Mouse (Mus musculus): ENCODE measurements at regions not wholly inside any gene's neighbourhood (a gene's known extent, or its start where the extent isn't known, plus 50 kb on each side); places are given as distances from the start of the nearest gene placed in this dataset.

GRCm38 (mm10) chr4:26273754-26274153 lies 72.9 kb downstream of the Manea start:
- no peak for DNase-seq

GRCm38 (mm10) chr4:26259230-26260029 lies 87.3 kb downstream of the Manea start:
- DNase-seq = no peak

GRCm38 (mm10) chr4:26255889-26256288 lies 90.8 kb downstream of the Manea start:
- no peak for DNase-seq

GRCm38 (mm10) chr4:26247925-26248856 lies 98.5 kb downstream of the Manea start:
- peak; percentile 74 for DNase-seq

- DNase-seq = no peak
Measured at GRCm38 (mm10) chr4:26223267-26223666, 123.4 kb downstream of the Manea start.

Measured in retina, postnatal 1 day (tissue).